ENCODE assay signal across 14 mouse cellular contexts in genomic region chr5:131466131-131466530, GRCm38 (mm10).
"Had no signal": no experiment of that assay in that cellular context is flagged by ENCODE, and none has a peak within 500 bp of the region (broad histone marks: within the 10 kb centered on the region; RNA-seq: fewer than 3 reads in every experiment).

No protein-coding gene starts in this region.

- DNase-seq: lung, adult 2 months; lung, postnatal 14 days; right cerebral cortex, postnatal 14 days; thymus, adult 2 months; thymus, postnatal 25 days; thymus, postnatal 4 days had no signal

- H3K4me1 ChIP-seq: lung, embryonic 15.5 days; megakaryocyte, embryonic 14.5 days; midbrain, embryonic 13.5 days; midbrain, embryonic 15.5 days; neural tube, embryonic 12.5 days; stomach, embryonic 15.5 days had no signal

- H3K27ac ChIP-seq: lung, embryonic 15.5 days; macrophage; midbrain, embryonic 13.5 days; midbrain, embryonic 15.5 days; neural tube, embryonic 12.5 days; stomach, embryonic 15.5 days; stomach, postnatal 0 days had no signal

- H3K27me3 ChIP-seq: lung, embryonic 15.5 days; megakaryocyte, embryonic 14.5 days; midbrain, embryonic 13.5 days; midbrain, embryonic 15.5 days; neural tube, embryonic 12.5 days; stomach, embryonic 15.5 days had no signal

- H3K4me3 ChIP-seq: lung, embryonic 15.5 days; megakaryocyte, embryonic 14.5 days; midbrain, embryonic 13.5 days; midbrain, embryonic 15.5 days; neural tube, embryonic 12.5 days; stomach, embryonic 15.5 days had no signal
